Mouse (Mus musculus): Measurements from ENCODE around the gene Msx1.

- TF ChIP-seq CTCF (IDR thresholded peaks at IDR 0.05; ENCODE audit: borderline replicate concordance, control insufficient read depth, extremely low read depth, insufficient read depth, low read length, poor library complexity) (no peak), POLR2A (IDR thresholded peaks at IDR 0.05; ENCODE audit: control insufficient read depth, extremely low read depth, insufficient read depth, low read length, poor library complexity) (no peak)
These were observed 4.8 kb downstream of the Msx1 start for GRCm38 (mm10) chr5:37819541-37819940.

Data from thymus, adult 2 months (tissue).